Mouse (Mus musculus) small intestine, adult 2 months (tissue): ENCODE data around the gene Fhod1.
"Not testable (repeated sequence)": the region's sequence is repeated elsewhere in the genome, so short reads cannot be mapped to it uniquely, and the experiment has no call there.

Experiments used
- CTCF ChIP-seq: fragments of 200-500 bp; IDR thresholded peaks from 2 replicates; pipeline ENCODE4 v1.5.1; 2012; ENCODE audit warnings: low read depth, mild to moderate bottlenecking, control low read depth, inconsistent platforms, low read length, moderate library complexity, mixed read lengths; ENCODE audit not compliant: insufficient replicate concordance, insufficient read length; ENCODE audit errors: extremely low read depth
- POLR2A ChIP-seq: fragments of 200-500 bp; IDR thresholded peaks from 2 replicates; pipeline ENCODE4 v1.6.1; 2012; ENCODE audit warnings: low read depth, mild to moderate bottlenecking, control low read depth, inconsistent platforms, low read length, moderate library complexity

GRCm38 (mm10) chr8:105291802-105292201, 56.0 kb downstream of the Fhod1 start:
- TF ChIP-seq POLR2A, CTCF: not testable (repeated sequence)
